Mouse (Mus musculus) lung, adult 18-20 months (tissue): ENCODE results near the gene Ablim2.

Source experiments
- DNase-seq, 2 experiments: peaks; one replicate each; pipeline ENCODE4 v3.0.0; 2022; ENCODE audit warnings: mixed read lengths in 2 of 2

Ablim2 gene

DNA sequence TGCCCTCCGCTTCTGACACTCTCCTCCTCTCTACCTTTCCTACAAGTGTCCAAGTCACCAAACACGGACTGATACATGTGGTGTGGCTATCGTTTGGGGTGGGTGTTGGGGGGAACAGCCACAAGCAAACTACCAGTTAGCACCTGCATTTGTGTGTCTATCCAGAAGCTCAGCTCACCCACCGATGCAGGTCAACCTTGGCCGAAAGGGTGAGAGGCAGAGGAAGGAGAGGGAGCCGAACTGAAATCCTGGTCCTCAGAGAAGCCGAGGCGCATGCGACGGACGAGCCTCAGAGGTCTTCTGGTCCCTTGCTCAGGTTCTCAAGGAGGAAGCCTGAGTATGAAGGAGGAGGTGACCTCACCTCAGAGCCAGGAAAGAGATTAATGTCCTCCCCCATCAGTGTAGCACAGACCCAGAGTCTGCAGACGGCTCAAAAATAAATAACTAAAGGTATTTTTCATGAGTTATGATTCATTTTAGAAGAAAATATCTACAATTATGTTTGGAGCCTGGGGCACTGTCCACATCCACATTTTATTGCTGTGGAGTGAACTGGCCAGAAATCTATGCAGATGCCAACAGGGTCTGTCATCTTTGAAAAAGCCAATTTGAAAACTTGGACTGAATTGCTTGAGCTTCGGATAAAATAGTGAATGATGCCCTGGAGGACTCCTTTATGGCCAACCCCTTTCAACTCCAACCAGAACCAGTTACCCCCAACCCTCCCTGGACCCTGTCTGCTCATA, 133.5 kb downstream of the Ablim2 start:
- no peak for DNase-seq

DNA sequence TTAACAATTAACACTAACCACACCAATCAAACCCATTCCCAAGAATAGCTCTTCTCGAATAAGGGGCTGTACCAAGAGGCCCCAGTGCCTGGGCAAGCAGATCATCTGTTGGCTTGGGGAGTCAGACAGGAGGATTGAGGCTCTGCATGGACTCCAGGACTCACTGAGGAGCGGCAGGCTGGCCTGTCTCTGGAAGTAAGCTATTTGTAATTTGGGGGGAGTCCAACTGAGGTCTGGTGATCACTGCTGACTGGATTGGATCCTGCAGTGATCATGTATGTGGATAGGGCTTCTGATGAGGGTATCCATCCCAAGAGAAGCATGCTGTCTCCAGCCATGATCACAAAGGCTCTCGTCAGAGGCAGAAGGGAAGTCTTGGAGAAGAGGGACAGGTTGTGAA, 134.7 kb downstream of the Ablim2 start:
- DNase-seq: no peak

DNA sequence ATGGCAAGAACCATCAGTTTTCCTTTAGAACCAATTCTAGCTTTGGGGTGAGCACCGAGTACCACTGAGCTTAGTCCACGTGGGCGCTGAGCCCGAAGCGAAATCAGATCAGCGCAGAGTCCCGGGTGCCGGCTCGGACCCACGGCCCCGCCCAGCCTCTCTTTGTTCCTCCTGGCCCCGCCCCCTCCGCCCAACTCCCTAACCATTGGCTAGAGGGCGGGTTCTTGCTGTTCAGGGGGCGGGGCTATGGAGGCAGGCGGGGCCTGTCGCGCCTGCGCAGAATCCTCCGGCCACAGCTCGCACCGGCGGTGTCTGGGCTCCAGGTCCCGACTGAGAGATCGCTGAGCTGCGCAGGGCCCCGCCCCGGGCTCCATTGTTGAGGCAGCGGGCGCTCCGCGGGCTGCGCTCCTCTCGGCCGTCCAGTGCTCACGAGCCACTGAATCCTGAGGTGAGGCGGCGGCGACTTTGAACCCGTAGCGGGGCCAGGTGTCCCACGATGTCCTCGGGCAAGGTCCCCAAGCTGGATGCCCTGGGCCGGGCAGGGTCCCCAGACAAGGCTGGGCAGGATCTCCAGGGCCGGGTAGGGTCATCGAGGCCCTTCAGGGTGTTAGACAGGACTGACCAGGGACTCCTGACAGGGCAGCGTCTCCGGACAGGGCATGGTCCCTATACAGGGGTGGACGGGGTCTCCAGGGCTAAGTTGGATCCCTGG, 135.6 kb downstream of the Ablim2 start, which contains the start of gene Afap1:
Afap1 (plus strand) TSS at position 227 of the 712 bp plus-strand sequence.
- peak; percentile 99 to 100 for DNase-seq

DNA sequence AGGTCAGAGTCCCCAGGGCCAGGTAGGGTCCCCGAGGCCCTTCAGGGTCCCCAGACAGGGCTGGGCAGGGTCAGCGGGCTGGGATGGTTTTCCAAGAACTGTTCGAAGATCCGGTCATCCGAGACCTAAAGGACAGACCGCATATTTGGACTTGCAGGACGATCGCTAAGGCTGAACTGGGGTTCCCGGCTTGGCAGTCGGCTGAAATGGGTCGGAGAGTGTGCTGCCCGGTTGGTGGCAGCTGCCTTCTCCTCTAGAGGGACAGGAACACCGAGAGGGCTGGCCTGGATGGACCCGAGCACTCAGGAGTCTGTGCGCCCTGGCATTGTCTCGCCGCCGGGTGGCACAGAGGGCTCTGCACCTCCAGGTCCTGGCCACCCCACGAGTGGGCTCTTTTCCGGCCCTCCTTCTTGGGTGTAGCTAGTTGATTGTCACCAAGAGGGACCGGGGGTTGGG, 136.2 kb downstream of the Ablim2 start:
- DNase-seq: peak; percentile 74 to 83

DNA sequence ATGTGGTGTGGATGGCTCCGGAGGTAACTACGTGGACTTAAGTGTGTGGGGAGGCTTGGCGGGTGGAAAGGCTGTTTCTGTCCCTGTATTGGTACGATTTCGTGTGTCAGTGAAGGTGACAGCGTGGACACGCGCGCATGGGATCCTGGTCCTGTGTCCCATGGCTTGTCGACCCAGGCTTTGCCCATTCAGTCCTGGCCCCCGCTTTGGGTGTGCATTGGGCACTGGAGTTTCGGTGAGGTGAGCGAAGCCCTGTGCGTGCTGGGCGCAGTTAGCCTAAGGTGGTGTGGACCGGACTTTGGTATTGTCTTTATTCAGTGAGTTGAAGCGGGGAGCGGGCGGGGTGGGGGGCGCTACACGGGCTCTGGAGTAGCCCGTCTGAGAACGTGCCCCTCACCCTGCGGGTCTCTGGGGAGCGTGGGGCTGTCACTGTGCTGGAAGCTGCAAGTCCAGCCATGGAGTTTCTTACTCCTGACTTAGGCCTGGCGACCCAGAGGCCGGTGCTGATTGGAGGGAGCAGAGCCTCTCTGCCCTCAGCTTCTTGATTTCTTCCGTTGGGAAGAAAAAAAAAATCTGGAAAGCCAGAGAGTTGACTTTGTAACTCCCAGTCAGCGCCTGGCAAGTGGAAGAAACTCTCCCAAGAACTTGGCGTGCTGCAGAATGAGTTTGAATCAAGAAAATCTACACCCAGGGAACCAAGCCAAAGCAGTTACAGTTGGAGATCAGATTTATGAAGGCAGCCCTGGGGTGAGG, 136.8 kb downstream of the Ablim2 start:
- DNase-seq: peak; percentile 40 to 44

DNA sequence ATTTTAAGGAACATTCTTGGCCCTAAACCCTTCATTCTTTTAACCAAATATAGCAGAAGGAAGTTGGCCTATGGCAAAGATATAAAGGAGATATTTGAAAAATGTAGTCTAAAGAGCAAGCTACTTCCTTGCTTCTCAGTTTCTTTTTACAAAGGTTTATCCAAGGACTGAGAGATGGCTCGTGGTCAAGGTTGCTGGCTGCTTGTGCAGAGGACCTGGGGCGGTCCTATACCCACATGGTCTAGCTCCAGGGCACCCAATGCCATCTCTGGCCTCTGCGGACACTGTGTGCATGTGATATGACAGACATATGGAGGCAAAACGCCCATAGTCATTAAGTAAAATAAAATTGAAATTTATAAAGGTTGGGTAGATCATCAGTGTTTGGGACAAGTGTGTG, 138.2 kb downstream of the Ablim2 start:
- DNase-seq: no peak

DNA sequence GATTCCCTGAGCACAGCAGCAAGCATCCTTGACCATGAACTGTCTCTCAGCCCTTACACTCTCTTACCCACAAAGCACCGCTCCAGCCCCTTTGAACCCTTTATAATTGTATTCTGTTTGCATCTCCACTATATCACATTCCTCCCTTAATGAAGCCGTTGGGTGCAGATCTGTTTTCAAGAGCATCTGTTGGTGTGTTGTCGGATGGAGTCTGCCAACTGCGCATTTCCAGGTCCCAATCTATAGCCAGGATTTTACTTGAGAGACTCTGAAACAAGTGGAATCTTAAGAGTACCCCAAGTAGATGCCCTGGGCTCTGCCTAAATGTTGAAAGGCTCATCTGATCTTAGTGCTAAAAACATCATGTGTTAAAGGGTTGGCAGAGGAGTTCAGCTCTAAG, 138.9 kb downstream of the Ablim2 start:
- DNase-seq: no peak

DNA sequence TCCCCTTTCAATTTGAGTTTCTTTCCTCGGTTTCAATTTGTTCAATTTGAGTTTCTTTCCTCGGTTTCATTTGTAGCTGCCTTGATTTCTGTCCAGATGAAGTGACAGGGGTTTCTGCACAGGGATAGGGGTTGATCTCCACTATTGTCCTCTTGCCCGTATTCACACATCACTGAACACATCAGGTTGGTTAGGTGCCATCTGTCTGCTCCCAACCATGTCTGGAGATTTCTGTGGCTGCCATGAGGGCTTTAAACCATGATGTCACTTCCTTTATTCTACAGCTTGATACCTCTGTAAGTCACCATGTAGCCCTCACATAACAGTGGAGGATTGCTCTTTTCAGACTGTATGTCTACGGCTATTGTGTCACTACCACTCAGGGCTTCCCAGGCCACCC, 139.5 kb downstream of the Ablim2 start:
- DNase-seq: no peak

DNA sequence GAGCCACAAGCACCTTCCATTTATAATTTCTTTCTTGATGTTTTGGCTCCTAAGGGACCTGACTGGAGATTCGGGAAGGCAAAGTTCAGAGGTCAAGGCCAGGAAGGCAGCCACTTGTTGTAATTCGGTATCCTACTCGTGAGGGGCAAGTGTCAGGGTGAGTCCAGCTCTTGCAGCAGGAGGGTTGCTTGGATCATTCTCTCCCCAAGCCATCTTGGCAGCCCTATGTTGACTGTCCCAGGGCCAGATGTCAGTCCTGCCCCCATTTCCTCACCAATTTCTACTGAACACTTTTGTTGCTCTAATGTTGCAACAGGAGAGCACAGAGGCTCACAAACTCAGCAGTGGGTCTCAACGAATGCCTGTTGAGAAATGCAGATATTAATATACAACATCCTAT, 140.4 kb downstream of the Ablim2 start:
- peak; percentile 32 to 48 for DNase-seq

DNA sequence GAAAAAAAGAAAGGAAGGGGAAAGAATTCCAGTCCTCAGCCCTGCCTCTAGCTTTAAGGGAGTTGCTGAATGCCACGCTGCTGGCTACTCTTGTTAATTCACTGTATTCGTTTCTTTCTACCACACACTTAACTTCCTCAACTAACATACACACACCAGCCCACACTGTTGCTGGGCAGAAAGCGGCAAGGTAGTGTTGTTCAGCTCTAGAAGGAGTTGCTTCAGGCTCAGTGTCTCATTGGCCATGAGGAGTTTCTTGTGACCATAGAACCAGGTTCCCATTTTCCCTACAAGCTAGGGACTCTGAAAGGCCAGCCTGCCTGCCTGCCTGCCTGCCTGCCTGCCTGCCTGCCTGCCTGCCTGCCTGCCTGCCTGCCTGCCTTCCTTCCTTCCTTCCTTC, 141.3 kb downstream of the Ablim2 start:
- DNase-seq: no peak

DNA sequence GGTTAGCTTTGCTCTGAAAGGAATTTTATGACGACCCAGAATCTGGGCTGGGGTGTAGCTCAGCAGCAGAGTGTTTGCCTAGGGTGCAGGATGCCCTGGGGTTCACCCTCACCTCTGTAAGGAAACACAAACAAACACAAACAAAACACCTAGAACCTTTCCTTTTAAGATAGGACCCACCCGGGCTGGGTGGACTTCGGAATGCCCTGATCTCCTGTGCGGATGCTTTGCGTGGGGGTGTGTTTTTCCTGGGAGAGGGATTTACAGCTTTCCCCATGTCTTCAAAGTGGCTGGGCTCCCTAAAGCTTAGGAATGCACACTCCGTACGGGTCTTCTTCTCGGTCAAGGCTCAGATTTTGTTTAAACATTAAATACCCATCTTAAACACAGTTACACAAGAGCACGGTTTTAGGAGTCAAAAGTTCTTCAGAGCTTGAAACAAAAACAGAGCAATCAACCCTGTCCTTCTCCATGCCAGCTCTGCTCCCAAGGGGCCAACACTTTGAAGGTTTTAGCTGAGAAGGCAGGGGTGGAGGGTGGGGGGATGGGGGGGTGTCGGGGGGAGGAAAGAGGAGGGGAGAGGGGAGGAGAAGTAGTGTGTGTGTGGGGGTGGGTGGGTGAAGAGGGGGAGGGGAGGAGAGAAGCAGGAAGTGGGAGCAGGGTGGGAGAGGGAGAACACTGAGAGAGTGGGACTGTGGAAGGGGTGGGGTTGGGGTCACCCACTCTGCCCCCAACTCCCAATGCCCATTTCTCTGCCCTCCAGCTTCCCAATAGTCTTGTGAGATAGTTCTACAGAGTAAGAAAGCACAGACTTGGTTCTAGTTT, 142.9 kb downstream of the Ablim2 start:
- no peak for DNase-seq

DNA sequence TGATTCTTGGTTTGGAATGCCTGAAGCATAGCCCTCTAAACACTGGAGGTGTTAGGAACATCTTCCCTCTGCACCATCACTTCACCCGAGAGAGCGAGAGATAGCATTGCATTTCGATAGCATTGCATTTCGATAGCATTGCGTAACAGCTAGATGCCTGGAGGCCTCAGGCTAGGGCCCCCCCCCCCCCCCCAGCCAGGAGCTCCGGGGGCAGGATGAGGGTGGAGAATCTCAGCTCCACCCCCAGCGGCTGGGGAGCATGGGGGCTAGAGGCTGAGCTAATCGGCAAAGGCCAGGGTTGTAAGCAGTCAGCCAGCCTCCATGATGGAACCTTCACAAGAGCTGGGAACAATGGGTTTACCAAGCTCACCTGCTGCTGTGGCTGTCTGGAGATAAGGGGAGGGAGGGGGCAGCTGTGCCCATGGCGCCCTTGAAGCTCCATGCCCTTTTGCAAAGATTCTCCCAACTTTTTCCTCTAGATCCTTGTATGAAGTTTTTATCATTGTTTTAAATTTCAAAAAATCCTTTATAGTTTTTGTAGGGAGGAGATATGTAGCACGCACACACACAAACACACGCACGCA, 143.6 kb downstream of the Ablim2 start:
- no peak for DNase-seq

DNA sequence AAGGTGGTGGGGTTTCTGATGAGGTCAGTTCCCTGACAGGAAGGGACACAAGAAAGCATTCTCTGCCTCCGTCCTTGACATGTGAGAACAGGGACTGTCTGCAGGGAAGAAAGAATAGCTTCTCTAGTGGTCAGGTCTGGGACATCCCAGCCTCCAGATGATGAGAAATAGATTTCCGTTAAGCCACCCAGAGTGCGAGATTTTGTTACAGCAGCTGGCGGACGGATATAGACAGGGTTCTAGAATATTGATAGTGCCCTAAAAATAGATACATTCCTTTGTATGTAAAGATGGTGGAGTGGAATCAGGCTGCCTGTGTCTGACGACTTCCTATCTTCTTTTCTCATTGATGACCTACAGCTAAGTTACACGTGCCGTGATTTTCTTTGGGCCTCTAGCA, 145.8 kb downstream of the Ablim2 start:
- DNase-seq: no peak

DNA sequence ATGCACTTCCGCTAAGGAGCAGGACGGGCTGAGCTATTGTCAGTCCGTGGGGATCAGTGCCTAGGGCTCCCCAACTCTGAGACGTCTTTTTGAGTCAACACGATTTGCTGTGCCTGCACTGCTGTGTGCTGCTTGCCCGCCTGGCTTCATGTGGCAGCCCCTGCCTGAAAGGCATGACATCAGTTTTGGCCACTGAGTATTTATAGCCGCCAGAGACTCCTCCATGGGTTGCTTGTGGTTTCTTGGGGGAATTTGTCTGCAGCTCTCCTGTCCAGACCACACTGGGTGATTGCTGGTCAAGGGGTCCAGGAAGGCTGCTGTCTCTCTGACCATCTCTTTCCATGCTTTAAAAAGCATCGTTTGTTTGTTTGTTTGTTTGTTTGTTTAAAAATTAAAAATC, 147.6 kb downstream of the Ablim2 start:
- no peak for DNase-seq

DNA sequence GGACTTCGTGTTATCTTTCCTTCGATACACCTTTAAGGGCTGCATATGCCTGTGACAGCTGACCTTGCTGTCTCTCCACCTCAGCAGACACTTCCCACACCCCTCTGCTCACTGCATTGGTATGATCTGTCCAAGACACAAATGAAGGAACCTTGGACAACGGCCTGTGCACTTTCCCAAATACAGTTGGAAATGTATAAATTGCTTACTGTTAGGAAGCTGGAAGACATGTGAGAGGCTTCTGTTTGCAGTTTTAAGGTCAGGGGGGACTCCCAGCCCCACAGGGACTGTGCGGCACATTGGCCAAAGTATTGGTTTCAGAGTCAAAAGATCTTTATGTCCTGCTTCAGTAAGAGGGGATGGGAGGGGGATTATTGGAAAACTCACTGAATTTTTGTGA, 149.4 kb downstream of the Ablim2 start:
- no peak for DNase-seq

DNA sequence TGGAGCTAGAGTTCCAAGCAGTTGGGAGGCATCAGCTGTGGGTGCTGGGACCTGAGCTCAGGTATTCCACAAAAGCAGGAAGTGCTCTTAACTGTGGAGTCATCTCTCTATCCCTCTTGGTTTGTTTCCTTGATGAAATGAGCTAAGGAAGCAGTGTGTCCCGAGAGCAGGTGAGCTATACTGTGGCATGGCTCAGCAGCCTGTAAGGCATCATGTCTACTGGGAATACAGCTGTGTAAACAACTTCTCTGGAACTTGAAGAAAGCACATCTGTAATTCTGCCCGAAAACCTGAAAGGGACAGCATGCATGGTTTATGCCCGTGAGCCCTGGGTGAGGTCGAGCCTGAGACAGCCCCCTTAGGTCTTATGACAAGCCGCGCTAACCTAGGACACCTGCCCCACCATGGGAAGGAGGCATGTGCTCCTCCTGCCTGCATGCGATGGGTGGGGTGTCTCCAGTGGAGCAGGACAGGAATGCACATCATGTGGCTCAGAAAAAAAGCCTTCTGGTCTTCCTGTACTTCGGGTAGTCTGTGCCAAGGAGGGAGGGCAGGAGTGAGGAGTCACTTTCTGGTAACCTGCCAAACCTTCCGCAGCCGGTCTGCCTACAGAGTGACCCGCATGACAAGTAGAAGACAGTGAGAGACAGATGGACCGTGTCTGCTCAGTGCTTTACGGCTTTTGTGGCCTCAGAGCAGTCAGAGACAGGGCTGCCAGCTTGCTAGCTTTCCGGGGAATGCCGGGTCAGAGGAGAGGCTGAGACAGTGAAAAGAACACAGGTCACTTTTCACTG, 150.2 kb downstream of the Ablim2 start:
- peak; percentile 76 to 82 for DNase-seq

DNA sequence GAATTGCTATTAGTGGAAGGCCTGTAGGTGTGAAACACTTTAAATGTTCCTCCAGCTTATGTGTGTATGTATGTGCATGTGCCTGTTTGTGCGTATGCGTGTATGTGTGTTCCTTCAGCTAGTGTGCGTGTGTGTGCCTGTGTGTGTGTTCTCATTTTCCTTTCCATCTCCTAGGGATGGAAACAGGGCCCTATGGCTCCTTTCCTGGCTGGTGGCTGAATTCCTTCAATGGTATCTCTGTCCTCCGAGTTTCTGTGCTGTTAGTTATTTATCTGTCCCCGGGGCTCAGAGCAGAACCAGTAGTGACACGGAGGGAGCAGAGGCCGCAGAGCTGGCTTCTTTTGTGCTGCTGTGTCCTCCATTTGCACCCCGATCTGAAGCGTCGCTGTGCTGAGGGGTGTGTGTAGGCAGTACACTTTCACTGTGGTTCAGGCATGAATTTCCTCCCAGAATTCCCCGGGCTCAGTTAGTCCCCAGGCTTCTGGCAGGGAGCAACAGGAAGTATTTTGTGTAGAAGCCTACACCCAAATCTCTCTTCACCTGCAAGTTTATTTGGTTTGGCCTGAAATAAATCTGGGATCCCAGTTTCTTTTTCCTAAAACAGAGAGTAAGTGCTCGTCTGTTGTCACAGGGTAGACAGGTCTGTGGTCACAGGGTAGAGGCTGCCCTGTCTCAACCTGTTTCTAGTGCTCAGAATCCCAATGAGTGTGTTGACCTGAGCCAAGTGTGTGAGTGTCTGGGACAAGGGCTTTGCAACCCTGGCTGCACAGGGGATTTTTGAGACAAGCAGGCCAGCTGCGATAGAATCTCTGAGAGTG, 151.2 kb downstream of the Ablim2 start:
- DNase-seq: peak; percentile 48 to 59

DNA sequence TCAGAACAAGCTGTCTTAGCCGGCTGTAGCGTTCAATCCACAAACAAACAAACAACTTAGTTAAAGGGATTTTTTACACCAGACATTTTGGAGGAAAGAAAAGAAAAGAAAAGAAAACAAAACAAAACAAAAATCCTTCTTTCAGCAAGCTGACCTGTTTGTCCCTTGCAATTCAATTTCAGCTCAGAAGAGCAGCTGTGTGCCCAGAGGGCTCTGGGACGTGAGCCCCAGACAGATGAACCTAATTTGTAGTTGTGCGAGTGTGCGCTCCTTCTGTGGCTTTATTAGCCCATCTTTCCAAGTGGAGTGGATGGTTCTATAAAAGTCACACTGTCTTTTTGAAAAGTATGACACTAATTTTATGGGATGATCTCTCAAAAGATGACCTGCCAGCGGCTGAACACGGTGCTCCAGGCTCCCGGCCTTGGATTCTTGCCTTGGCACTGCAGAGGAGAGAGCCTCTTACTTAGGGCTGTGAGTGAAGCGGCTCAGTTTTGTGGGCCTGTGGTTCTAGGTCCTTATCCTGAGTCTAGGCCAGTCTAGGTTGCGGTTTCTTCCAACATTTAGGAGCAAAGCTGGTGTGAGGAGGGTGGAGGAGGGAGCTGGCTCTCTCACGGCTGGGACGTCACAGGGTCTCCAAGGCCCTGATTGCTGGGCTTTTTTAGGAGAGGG, 158.1 kb downstream of the Ablim2 start:
- no peak for DNase-seq

DNA sequence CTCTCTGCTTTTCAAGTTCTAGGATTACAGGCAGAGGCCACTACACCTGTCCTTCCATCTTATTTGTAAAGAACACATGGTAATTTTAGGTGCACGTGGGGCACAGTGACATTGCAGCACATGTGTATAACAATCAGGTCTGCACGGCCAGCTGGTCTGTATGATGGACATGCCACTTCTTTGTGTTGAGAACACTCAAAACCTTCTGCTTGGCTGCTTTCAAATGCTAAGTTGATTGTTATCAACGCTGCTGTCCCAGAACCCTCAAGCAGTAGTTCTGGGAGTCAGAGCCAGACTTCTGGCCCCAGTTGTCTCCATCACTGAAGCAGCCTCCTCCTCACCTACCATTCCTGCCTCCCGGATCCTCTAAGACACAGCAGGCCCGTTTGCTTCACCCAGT, 159.0 kb downstream of the Ablim2 start:
- DNase-seq: no peak

DNA sequence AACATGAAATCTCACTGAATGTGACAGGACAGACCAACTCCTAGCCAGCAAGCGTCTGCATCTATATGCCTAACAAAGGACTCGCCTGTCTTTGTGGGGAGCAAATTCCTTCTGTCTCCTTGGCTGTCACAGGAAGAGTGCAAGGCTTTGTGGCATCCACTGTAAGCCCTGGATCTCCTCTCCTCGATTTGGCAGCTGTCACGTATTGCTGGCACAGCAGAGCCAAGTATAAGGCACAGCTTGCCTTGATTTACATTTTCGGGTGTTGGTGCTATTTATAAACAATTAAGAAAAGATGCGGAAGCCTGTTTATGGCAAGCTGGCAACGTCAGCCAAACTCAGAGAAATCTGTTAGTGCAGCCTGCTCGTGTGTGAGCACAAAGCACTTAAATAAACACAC, 160.7 kb downstream of the Ablim2 start:
- DNase-seq: no peak
